ENCODE assay signal across 19 mouse cellular contexts in the genomic region with DNA sequence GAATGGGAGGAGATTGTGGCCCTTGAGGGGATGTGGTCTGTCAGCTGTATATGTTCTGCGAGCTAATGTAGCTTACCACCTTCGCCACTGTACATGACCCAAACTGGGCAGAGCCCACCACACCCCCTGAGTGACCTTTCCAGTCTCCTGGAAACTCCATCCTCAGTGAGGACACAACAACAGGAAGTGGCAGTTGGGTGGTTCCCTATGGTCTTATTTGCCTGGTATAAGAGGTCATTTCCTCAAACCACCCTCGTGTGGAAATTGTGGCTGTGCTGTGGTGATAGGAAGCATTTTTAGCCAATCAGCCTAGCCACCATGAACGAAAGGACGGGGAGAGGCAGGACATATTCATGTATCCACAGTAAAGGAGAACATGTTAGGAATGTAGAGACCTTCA. TPM values are rescaled to one million over a fixed set of nuclear protein-coding genes. Genes with fewer than 3 reads are reported as not detected.
DNase-seq lines count a peak whose midpoint lies in the region; ATAC-seq lines count a peak whose summit lies in the region.
"Had no signal": no experiment of that assay in that cellular context is flagged by ENCODE, and none has a peak within 500 bp of the region (broad histone marks: within the 10 kb centered on the region; RNA-seq: fewer than 3 reads in every experiment).

No protein-coding gene starts in this region.

- H3K36me3 ChIP-seq in heart, embryonic 12.5 days: no peaks in the 10 kb centered on the region
- H3K36me3 ChIP-seq: heart, embryonic 10.5 days; limb, embryonic 15.5 days; neural tube, embryonic 12.5 days had no signal

- H3K4me3 ChIP-seq in heart, embryonic 12.5 days: no peak overlapping the region
- H3K4me3 ChIP-seq: forebrain, embryonic 13.5 days; heart, embryonic 10.5 days; limb, embryonic 15.5 days; neural tube, embryonic 12.5 days had no signal

- no peak for DNase-seq in heart, adult 8-10 months (ENCODE audit: low spot score)
- DNase-seq in lung, postnatal 36 days: peak; percentile 26
- no peak for DNase-seq in layer of hippocampus, postnatal 14 days (ENCODE audit: low spot score in 2 of 2)
- DNase-seq in gastrocnemius, postnatal 36 days: no peak
- DNase-seq: cerebellum, adult 11-12 months; cerebellum, postnatal 25 days; gastrocnemius, postnatal 10 days; right cerebral cortex, adult 18-20 months; thymus, postnatal 14 days had no signal

- WGBS in heart, embryonic 12.5 days: 49% methylated on average over 5 of the region's 5 CpGs

- H3K9me3 ChIP-seq in heart, embryonic 12.5 days (replicated peaks): no peaks in the 10 kb centered on the region
- H3K9me3 ChIP-seq: forebrain, embryonic 13.5 days; limb, embryonic 15.5 days; neural tube, embryonic 12.5 days had no signal

- peaks cover 22% of the 10 kb centered on the region for H3K4me1 ChIP-seq in heart, embryonic 12.5 days (replicated peaks)
- H3K4me1 ChIP-seq: forebrain, embryonic 13.5 days; limb, embryonic 15.5 days; neural tube, embryonic 12.5 days had no signal

- H3K27me3 ChIP-seq in heart, embryonic 12.5 days (replicated peaks): no peaks in the 10 kb centered on the region
- H3K27me3 ChIP-seq: forebrain, embryonic 13.5 days; limb, embryonic 15.5 days; neural tube, embryonic 12.5 days had no signal

- H3K27ac ChIP-seq in heart, embryonic 12.5 days (ENCODE audit: poor library complexity, severe bottlenecking): no peak overlapping the region
- H3K27ac ChIP-seq: forebrain, embryonic 13.5 days; heart, embryonic 10.5 days; limb, embryonic 15.5 days; neural tube, embryonic 12.5 days had no signal

- peak; percentile 57; the same call in 1 of the 2 replicates for ATAC-seq in heart, embryonic 12.5 days (ENCODE audit: insufficient number of reproducible peaks, low FRiP score)
- ATAC-seq in granulocyte monocyte progenitor cell, adult 5-6 weeks (replicated peaks; ENCODE audit: poor library complexity, severe bottlenecking): peak; percentile 95
- peak; percentile 98 for ATAC-seq in monocyte, adult 5-6 weeks (replicated peaks; ENCODE audit: insufficient number of reproducible peaks, low FRiP score, low TSS enrichment, poor library complexity, severe bottlenecking)
- ATAC-seq: forebrain, embryonic 13.5 days; hindbrain, embryonic 16.5 days; intestine, postnatal 0 days had no signal

- H3K9ac ChIP-seq in heart, embryonic 12.5 days: no peak overlapping the region
- H3K9ac ChIP-seq: forebrain, embryonic 13.5 days; limb, embryonic 15.5 days; neural tube, embryonic 12.5 days had no signal

- H3K4me2 ChIP-seq in heart, embryonic 12.5 days: no peak overlapping the region
- H3K4me2 ChIP-seq: forebrain, embryonic 13.5 days; limb, embryonic 15.5 days; midbrain, embryonic 11.5 days; neural tube, embryonic 12.5 days had no signal

- intact Hi-C loops in gastrocnemius, postnatal 36 days (cut with DNase I): no loop called here

RNA-seq across cellular contexts. Expression of gene Fam20c, which starts 23.5 kb away (rescaled TPM):
- polyA plus RNA-seq in heart, embryonic 12.5 days (2016; fragmentation: Nextera tagmentation; extraction: Ambion mirVana): 6.0 and 6.2 TPM in 2 replicates
- total RNA-seq in heart, adult 8-10 months (2022): 10 to 100 TPM; 11.6 to 16.9 (median 14.3) TPM
- total RNA-seq in granulocyte monocyte progenitor cell, adult 5-6 weeks (2014; fragmentation: Nextera tagmentation): 1.5 and 6.0 TPM in 2 replicates
- total RNA-seq in granulocyte monocyte progenitor cell, adult 5-6 weeks (2017): 1.4 and 4.7 TPM in 2 replicates
- 6.6 to 31.5 TPM (median 17.6 TPM) in 3 replicates for total RNA-seq in monocyte, adult 5-6 weeks (2017)
- 10 to 100 TPM; 38.7 to 40.4 TPM for total RNA-seq in layer of hippocampus, postnatal 14 days (2021)
- 10 to 100 TPM; 13.9 to 16.3 TPM for total RNA-seq in gastrocnemius, postnatal 36 days (2021)
